ENCODE assay signal across 23 mouse cellular contexts in genomic region chr6:52098851-52099250, GRCm38 (mm10). TPM values are rescaled to one million over a fixed set of nuclear protein-coding genes. Genes with fewer than 3 reads are reported as not detected.
"Had no signal": no experiment of that assay in that cellular context is flagged by ENCODE, and none has a peak within 500 bp of the region (broad histone marks: within the 10 kb centered on the region; RNA-seq: fewer than 3 reads in every experiment).

No protein-coding gene starts in this region.

- H3K4me2 ChIP-seq: heart, embryonic 12.5 days; hindbrain, embryonic 12.5 days; hindbrain, embryonic 14.5 days; intestine, embryonic 15.5 days; limb, embryonic 13.5 days; limb, embryonic 15.5 days; liver, embryonic 12.5 days had no signal

- H3K27ac ChIP-seq: gastrocnemius, adult 2 months; heart, embryonic 10.5 days; hindbrain, embryonic 10.5 days; hindbrain, embryonic 12.5 days; hindbrain, embryonic 14.5 days; intestine, embryonic 15.5 days; limb, embryonic 13.5 days; limb, embryonic 15.5 days; liver, embryonic 12.5 days; liver, embryonic 14.5 days had no signal

- H3K4me3 ChIP-seq: gastrocnemius, adult 2 months; heart, embryonic 10.5 days; heart, embryonic 12.5 days; hindbrain, embryonic 10.5 days; hindbrain, embryonic 12.5 days; intestine, embryonic 15.5 days; limb, embryonic 13.5 days; limb, embryonic 15.5 days; liver, embryonic 12.5 days had no signal

- H3K4me1 ChIP-seq: heart, embryonic 10.5 days; heart, embryonic 12.5 days; hindbrain, embryonic 12.5 days; intestine, embryonic 15.5 days; limb, embryonic 13.5 days; limb, embryonic 15.5 days had no signal

- H3K9ac ChIP-seq: heart, embryonic 12.5 days; hindbrain, embryonic 12.5 days; hindbrain, embryonic 14.5 days; intestine, embryonic 15.5 days; limb, embryonic 13.5 days; limb, embryonic 15.5 days; liver, embryonic 12.5 days; liver, embryonic 14.5 days had no signal

- H3K27me3 ChIP-seq: hindbrain, embryonic 12.5 days; intestine, embryonic 15.5 days; limb, embryonic 13.5 days; limb, embryonic 15.5 days had no signal

- DNase-seq: gastrocnemius, adult 2 months; gastrocnemius, postnatal 10 days; gastrocnemius, postnatal 25 days; heart, adult 18-20 months; heart, postnatal 10 days; heart, postnatal 4 days; layer of hippocampus, adult 9-11 months; layer of hippocampus, postnatal 36 days; left cerebral cortex, postnatal 4 days had no signal

- H3K9me3 ChIP-seq: heart, embryonic 10.5 days; hindbrain, embryonic 10.5 days; hindbrain, embryonic 12.5 days; intestine, embryonic 15.5 days; limb, embryonic 13.5 days; limb, embryonic 15.5 days; liver, embryonic 12.5 days had no signal

- ATAC-seq: forebrain, embryonic 16.5 days; hindbrain, embryonic 16.5 days; inflammation-experienced regulatory T-cells, adult 6 months; intestine, embryonic 15.5 days; intestine, postnatal 0 days; liver, embryonic 12.5 days had no signal

- H3K36me3 ChIP-seq: heart, embryonic 10.5 days; heart, embryonic 12.5 days; hindbrain, embryonic 10.5 days; hindbrain, embryonic 12.5 days; intestine, embryonic 15.5 days; limb, embryonic 13.5 days; limb, embryonic 15.5 days; liver, embryonic 12.5 days had no signal

RNA-seq across cellular contexts. Expression of gene Hoxa1, which starts 59.3 kb away (rescaled TPM):
- polyA plus RNA-seq: forebrain, embryonic 16.5 days; inflammation-experienced regulatory T-cells, adult 6 months had no signal
